Mouse (Mus musculus): ENCODE data around the gene Olfr1180. TPM values are rescaled to one million over a fixed set of nuclear protein-coding genes. Genes with fewer than 3 reads are reported as not detected.
"Not testable (repeated sequence)": the region's sequence is repeated elsewhere in the genome, so short reads cannot be mapped to it uniquely, and the experiment has no call there.

Olfr1180 gene
- not detected in 2 replicates for polyA plus RNA-seq (2012; rRNA removed)

GRCm38 (mm10) chr2:88419051-88419450 lies at the start of gene Olfr1180:
TSS of gene Olfr1180 (minus strand) at chr2:88419151.
- DNase-seq (ENCODE audit: low read depth): no peak

GRCm38 (mm10) chr2:88454567-88454966 lies 35.6 kb upstream of the Olfr1180 start, which contains the start of gene Olfr1183:
TSS of gene Olfr1183 (plus strand) at chr2:88454867.
- DNase-seq (ENCODE audit: low read depth): not testable (repeated sequence)

More at GRCm38 (mm10) chr2:88419051-88419450, at the start of gene Olfr1180:
- TF ChIP-seq POLR2A (IDR thresholded peaks at IDR 0.05; ENCODE audit: borderline replicate concordance, extremely low read depth, insufficient read depth, insufficient read length, poor library complexity, severe bottlenecking): no peak

GRCm38 (mm10) chr2:88449031-88449430 lies 30.1 kb upstream of the Olfr1180 start, which contains the start of gene Gm13757:
TSS of gene Gm13757 (minus strand) at chr2:88449131.
- TF ChIP-seq CTCF (IDR thresholded peaks at IDR 0.05; ENCODE audit: borderline replicate concordance, extremely low read depth, insufficient read depth, insufficient read length) (no peak), POLR2A (IDR thresholded peaks at IDR 0.05; ENCODE audit: borderline replicate concordance, extremely low read depth, insufficient read depth, insufficient read length, poor library complexity, severe bottlenecking) (no peak)
- no peak for DNase-seq (ENCODE audit: low read depth)

- no peak for DNase-seq (ENCODE audit: low read depth)
- no peak for TF ChIP-seq CTCF (IDR thresholded peaks at IDR 0.05; ENCODE audit: borderline replicate concordance, extremely low read depth, insufficient read depth, insufficient read length)
- no peak for TF ChIP-seq POLR2A (IDR thresholded peaks at IDR 0.05; ENCODE audit: borderline replicate concordance, extremely low read depth, insufficient read depth, insufficient read length, poor library complexity, severe bottlenecking)
Observed at GRCm38 (mm10) chr2:88426071-88426470, 7.1 kb upstream of the Olfr1180 start, which contains the start of gene Olfr1181. TSS of gene Olfr1181 (minus strand) at chr2:88426171.

- DNase-seq (ENCODE audit: low read depth): no peak
Observed at GRCm38 (mm10) chr2:88406353-88406752, 12.6 kb downstream of the Olfr1180 start, which contains the start of gene Olfr1179. TSS of gene Olfr1179 (minus strand) at chr2:88406453.

GRCm38 (mm10) chr2:88386762-88387161 lies 32.2 kb downstream of the Olfr1180 start, which contains the start of gene Olfr1178:
TSS of gene Olfr1178 (plus strand) at chr2:88387062.
- TF ChIP-seq CTCF (IDR thresholded peaks at IDR 0.05; ENCODE audit: borderline replicate concordance, extremely low read depth, insufficient read depth, insufficient read length) (no peak), POLR2A (IDR thresholded peaks at IDR 0.05; ENCODE audit: borderline replicate concordance, extremely low read depth, insufficient read depth, insufficient read length, poor library complexity, severe bottlenecking) (no peak)
- no peak for DNase-seq (ENCODE audit: low read depth)

More at GRCm38 (mm10) chr2:88406353-88406752, 12.6 kb downstream of the Olfr1180 start, which contains the start of gene Olfr1179:
- TF ChIP-seq CTCF (IDR thresholded peaks at IDR 0.05; ENCODE audit: borderline replicate concordance, extremely low read depth, insufficient read depth, insufficient read length): no peak
- TF ChIP-seq POLR2A (IDR thresholded peaks at IDR 0.05; ENCODE audit: borderline replicate concordance, extremely low read depth, insufficient read depth, insufficient read length, poor library complexity, severe bottlenecking): no peak

Other genes with a start within 250 kb of the Olfr1180 start
- not detected in 2 replicates for gene Olfr1168, start 237.3 kb downstream of the Olfr1180 start, polyA plus RNA-seq (2012; rRNA removed)
- not detected in 2 replicates for gene Olfr1170, start 190.8 kb downstream of the Olfr1180 start, polyA plus RNA-seq (2012; rRNA removed)
- not detected in 2 replicates for gene Olfr1173, start 139.3 kb downstream of the Olfr1180 start, polyA plus RNA-seq (2012; rRNA removed)
- gene Olfr1174-ps, start 104.0 kb downstream of the Olfr1180 start, polyA plus RNA-seq (2012; rRNA removed): not detected in 2 replicates
- gene Olfr1175-ps, start 91.9 kb downstream of the Olfr1180 start, polyA plus RNA-seq (2012; rRNA removed): not detected in 2 replicates
- not detected in 2 replicates for gene Olfr1176, start 82.4 kb downstream of the Olfr1180 start, polyA plus RNA-seq (2012; rRNA removed)
- gene Olfr1177-ps, start 72.7 kb downstream of the Olfr1180 start, polyA plus RNA-seq (2012; rRNA removed): not detected in 2 replicates
- not detected in 2 replicates for gene Olfr1178, start 32.1 kb downstream of the Olfr1180 start, polyA plus RNA-seq (2012; rRNA removed)
- not detected in 2 replicates for gene Olfr1179, start 12.7 kb downstream of the Olfr1180 start, polyA plus RNA-seq (2012; rRNA removed)
- gene Olfr1181, start 7.0 kb upstream of the Olfr1180 start, polyA plus RNA-seq (2012; rRNA removed): not detected in 2 replicates
- not detected in 2 replicates for gene Gm13757, start 30.0 kb upstream of the Olfr1180 start, polyA plus RNA-seq (2012; rRNA removed)
- gene Olfr1183, start 35.7 kb upstream of the Olfr1180 start, polyA plus RNA-seq (2012; rRNA removed): not detected in 2 replicates
- not detected in 2 replicates for gene Olfr1184, start 64.4 kb upstream of the Olfr1180 start, polyA plus RNA-seq (2012; rRNA removed)
- not detected in 2 replicates for gene Olfr1185-ps1, start 74.2 kb upstream of the Olfr1180 start, polyA plus RNA-seq (2012; rRNA removed)
- gene Olfr1186, start 99.4 kb upstream of the Olfr1180 start, polyA plus RNA-seq (2012; rRNA removed): not detected in 2 replicates
- gene Olfr1188, start 137.8 kb upstream of the Olfr1180 start, polyA plus RNA-seq (2012; rRNA removed): not detected in 2 replicates
- gene Olfr1189, start 167.3 kb upstream of the Olfr1180 start, polyA plus RNA-seq (2012; rRNA removed): not detected in 2 replicates
- gene Olfr1191-ps1, start 221.4 kb upstream of the Olfr1180 start, polyA plus RNA-seq (2012; rRNA removed): not detected in 2 replicates
- gene Olfr1192-ps1, start 229.4 kb upstream of the Olfr1180 start, polyA plus RNA-seq (2012; rRNA removed): not detected in 2 replicates

All from brain, embryonic 14.5 days (tissue).